Mouse (Mus musculus) intestine, embryonic 14.5 days (tissue): ENCODE data around the gene Gal3st2c. TPM values are rescaled to one million over a fixed set of nuclear protein-coding genes. Genes with fewer than 3 reads are reported as not detected.
A peak's percentile ranks its signal among the peaks of the same experiment; 100 is the strongest.
"Not testable (repeated sequence)": the region's sequence is repeated elsewhere in the genome, so short reads cannot be mapped to it uniquely, and the experiment has no call there.

Experiments used
- ATAC-seq: fragments of 200-750 bp; cut with Nextera tagmentation; replicated peaks from 2 replicates; pipeline ENCODE4 v1.8.0; 2017; ENCODE audit warnings: low read depth, moderate number of reproducible peaks, moderate TSS enrichment, moderate library complexity; ENCODE audit not compliant: low FRiP score, low TSS enrichment
- DNase-seq: peaks from one replicate; pipeline ENCODE4 v3.0.0-alpha.2; 2018; ENCODE audit warnings: low spot score
- H3K27ac ChIP-seq: fragments of 300-500 bp; sonication (generic); 2 replicates; pipeline ENCODE4 v1.5.1; 2014; ENCODE audit warnings: low read depth, mild to moderate bottlenecking, control low read depth
- H3K27me3 ChIP-seq: fragments of 300-500 bp; sonication (generic); replicated peaks from 2 replicates; pipeline ENCODE4 v1.6.1; 2014; ENCODE audit warnings: low read length, control low read depth; ENCODE audit not compliant: control insufficient read depth, insufficient read depth
- H3K36me3 ChIP-seq: fragments of 300-500 bp; sonication (generic); 2 replicates; pipeline ENCODE4 v1.6.1; 2014; ENCODE audit warnings: low read length, control low read depth; ENCODE audit not compliant: control insufficient read depth, insufficient read depth
- H3K4me1 ChIP-seq: fragments of 300-500 bp; sonication (generic); replicated peaks from 2 replicates; pipeline ENCODE4 v1.6.1; 2014; ENCODE audit warnings: low read length, control low read depth, mixed read lengths; ENCODE audit not compliant: control insufficient read depth, insufficient read depth
- H3K4me2 ChIP-seq: fragments of 300-500 bp; sonication (generic); 2 replicates; pipeline ENCODE4 v1.6.1; 2014; ENCODE audit warnings: low read length
- H3K4me3 ChIP-seq: fragments of 300-500 bp; sonication (generic); 2 replicates; pipeline ENCODE4 v1.5.1; 2014; ENCODE audit warnings: low read depth, low read length, control low read depth, mixed read lengths
- H3K9ac ChIP-seq: fragments of 300-500 bp; sonication (generic); 2 replicates; pipeline ENCODE4 v1.6.1; 2014; ENCODE audit warnings: mild to moderate bottlenecking, low read length
- H3K9me3 ChIP-seq: fragments of 300-500 bp; sonication (generic); 2 replicates; pipeline ENCODE4 v1.6.1; 2016; ENCODE audit warnings: low read length, control low read depth; ENCODE audit not compliant: control insufficient read depth
- WGBS: fragments of 180-500 bp; shearing (Covaris S2); extraction: QIAGEN DNeasy Blood & Tissue Kit; methylation state at CpG from one replicate; pipeline ENCODE4 v1.1.7; 2014; 5-methylcytosine and 5-hydroxymethylcytosine counted together
- polyA plus RNA-seq: library from polyadenylated mRNA; unstranded; fragments of >200 nt; fragmentation: Nextera tagmentation; extraction: Ambion mirVana; gene quantifications from 2 replicates; pipeline ENCODE4 v1.2.1, GENCODE M21; 2014

Gal3st2c gene
- polyA plus RNA-seq, result 0.03 TPM in 1 of 2 replicates, not detected in the other

DNA sequence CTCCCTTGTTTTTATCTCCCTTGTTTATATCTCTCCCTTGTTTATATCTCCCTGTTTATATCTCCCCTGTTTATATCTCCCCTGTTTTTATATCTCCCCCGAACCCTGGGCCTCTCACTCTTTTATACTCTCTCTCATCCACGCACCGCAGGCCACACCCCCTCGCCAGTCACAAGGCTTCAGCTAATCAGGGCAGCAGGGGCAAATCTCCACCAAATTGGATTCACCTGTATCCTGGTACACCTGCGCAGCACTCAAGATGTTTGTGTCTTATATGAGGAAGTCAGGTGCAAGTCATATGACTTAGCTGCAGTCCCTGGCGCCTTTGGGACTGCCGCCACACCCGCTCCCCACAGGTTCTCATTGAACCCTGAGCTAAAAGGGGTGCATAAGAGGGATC lies at the start of gene Gal3st2c:
Gene Gal3st2c (plus strand): TSS at position 301 of the 400 bp plus-strand sequence.
- WGBS, result 83% methylated on average over 7 of the region's 8 CpGs
- H3K27ac ChIP-seq, H3K4me1 ChIP-seq, H3K27me3 ChIP-seq, DNase-seq, H3K36me3 ChIP-seq, H3K4me2 ChIP-seq, H3K9me3 ChIP-seq, ATAC-seq, H3K4me3 ChIP-seq, H3K9ac ChIP-seq: not testable (repeated sequence)

DNA sequence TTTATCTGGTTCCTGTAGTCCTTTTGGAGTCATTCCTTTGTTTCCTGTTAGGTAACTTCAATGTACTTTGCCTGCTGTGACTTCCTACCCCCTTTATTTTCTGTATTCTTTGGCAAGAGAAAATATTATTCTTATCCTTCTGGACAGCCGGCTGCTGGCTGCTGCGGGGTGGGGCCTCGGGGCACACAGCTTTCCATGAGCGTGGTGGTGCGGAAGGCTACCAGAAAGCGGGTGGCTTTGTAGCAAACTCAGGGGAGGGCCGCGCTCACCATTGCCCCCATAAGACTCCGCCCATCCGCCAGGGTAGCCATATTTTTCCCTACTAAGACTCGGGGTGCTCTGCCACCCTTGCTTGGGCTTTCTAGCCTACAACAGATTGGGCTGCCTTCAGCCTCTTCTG lies 41.2 kb upstream of the Gal3st2c start:
- no CpG with 5 or more reads among the region's 11 CpGs for WGBS
- H3K27ac ChIP-seq, DNase-seq, H3K9ac ChIP-seq, H3K4me3 ChIP-seq, H3K9me3 ChIP-seq, H3K27me3 ChIP-seq, H3K36me3 ChIP-seq, H3K4me2 ChIP-seq, H3K4me1 ChIP-seq: not testable (repeated sequence)
- 0 out of 2 replicates have a peak, but pooled peaks have one; percentile 15 for ATAC-seq

DNA sequence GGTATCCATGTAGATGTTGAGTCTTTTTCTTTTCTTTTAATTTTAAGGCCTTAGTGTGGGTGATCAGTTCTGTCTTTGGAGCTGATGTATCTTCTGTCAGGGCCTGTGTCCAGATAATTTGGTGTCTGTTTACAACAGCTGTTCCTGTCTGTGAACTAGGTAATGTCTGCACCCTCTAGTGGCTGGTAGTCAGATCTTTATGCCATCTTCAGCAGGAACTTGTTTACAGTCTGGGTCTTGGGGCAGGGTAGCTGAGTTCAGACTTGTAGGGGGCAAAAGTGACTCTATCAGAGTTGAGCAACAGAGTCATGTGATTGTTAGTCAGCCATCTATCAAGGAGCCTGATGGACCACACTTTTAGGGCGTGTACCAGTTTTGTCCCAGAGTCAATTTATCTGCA lies 23.8 kb upstream of the Gal3st2c start:
- not testable (repeated sequence) for H3K27ac ChIP-seq, H3K9me3 ChIP-seq, H3K4me1 ChIP-seq, H3K4me2 ChIP-seq, H3K4me3 ChIP-seq, H3K36me3 ChIP-seq, DNase-seq, H3K9ac ChIP-seq, ATAC-seq, H3K27me3 ChIP-seq
- no CpG with 5 or more reads among the region's 1 CpGs for WGBS

DNA sequence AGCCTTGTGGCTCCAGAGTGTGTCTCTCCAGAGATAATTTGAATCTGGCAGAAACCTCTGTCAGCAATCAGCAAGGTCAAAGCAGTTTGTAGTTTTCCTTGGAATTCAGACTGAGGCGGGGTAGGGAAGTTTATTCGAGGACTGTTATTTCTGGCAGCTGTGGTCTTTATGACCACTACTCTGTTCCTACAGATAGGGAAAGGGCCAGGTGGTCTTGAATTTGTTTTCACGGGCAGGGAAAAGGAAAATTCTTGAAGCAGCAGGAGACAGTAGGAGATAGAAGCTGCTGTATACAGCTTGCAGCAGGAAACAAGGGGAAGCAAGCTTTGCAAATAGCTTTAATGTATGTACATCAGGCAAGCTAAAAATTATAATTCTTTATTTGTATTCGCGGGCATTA lies 19.9 kb upstream of the Gal3st2c start:
- WGBS, result 29% methylated on average over 2 of the region's 5 CpGs
- not testable (repeated sequence) for H3K9me3 ChIP-seq, H3K36me3 ChIP-seq, H3K27me3 ChIP-seq, H3K4me1 ChIP-seq, H3K4me2 ChIP-seq, H3K9ac ChIP-seq, ATAC-seq, DNase-seq, H3K4me3 ChIP-seq, H3K27ac ChIP-seq

DNA sequence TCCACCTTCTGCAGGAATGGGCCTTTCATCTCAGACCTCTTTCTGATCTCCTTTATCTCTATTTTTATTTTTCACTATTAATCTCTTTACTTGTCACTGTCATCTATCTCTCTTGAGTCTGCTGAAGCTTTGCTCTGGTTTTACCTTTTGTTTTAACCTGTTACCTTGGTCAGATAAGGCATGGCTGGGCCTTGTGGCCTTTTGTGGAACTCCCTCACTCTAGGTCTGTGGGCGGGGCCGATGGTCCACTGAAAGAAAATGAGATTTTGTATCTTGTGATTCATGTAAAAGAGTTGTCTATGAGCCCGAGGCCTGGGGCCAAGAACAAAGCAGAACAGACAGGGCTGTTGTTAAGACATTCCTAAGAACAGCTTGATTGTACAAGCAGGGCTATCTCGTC lies 19.5 kb upstream of the Gal3st2c start:
- ATAC-seq, H3K4me3 ChIP-seq, H3K27ac ChIP-seq, DNase-seq, H3K4me1 ChIP-seq, H3K4me2 ChIP-seq, H3K9ac ChIP-seq, H3K9me3 ChIP-seq, H3K36me3 ChIP-seq, H3K27me3 ChIP-seq: not testable (repeated sequence)
- no CpG with 5 or more reads among the region's 4 CpGs for WGBS

DNA sequence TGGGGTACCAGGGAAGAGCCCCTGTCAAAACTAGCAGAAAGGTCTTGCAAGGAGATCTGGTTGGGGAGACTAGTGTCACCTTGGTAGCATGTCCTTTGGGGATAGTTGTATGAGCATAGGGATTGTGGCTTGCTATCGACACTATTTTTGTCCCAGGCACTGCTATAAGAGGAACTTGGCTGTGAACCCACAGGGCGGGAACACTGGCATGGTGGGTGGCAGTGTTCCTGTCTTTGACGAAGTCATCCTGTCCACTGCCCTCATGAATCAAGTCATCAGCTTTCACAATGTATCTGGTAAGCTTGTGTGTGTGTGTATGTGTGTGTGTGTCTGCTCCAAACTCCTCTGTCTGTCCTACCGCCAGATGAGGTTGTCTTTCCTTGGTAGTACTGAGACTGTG lies 14.5 kb upstream of the Gal3st2c start:
- not testable (repeated sequence) for H3K27me3 ChIP-seq, H3K9ac ChIP-seq, H3K4me1 ChIP-seq

DNA sequence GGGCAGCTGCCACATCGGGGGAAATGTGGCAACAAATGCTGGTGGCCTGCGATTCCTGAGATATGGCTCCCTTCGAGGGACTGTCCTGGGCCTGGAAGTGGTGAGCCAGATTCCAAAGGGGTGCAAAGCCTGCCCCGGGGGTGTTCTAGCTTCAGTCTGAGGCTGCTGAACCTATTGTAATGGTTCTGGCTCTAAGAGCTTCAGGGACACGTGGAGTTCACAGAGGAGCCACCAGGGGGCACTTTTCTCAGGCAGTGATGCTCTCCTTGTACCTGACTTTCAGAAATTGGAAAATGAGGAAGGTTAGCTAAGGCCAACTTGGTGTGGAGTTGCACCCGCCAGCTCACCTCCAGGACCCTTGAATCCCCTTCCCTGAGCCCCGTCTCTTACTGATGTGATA lies 12.0 kb upstream of the Gal3st2c start:
- H3K9ac ChIP-seq, H3K4me1 ChIP-seq, H3K27ac ChIP-seq, ATAC-seq, H3K4me2 ChIP-seq, DNase-seq, H3K4me3 ChIP-seq, H3K27me3 ChIP-seq, H3K9me3 ChIP-seq, H3K36me3 ChIP-seq: not testable (repeated sequence)
- no CpG with 5 or more reads among the region's 7 CpGs for WGBS

More for the DNA sequence above, 14.5 kb upstream of the Gal3st2c start:
- H3K4me2 ChIP-seq, H3K9me3 ChIP-seq, DNase-seq, H3K27ac ChIP-seq, ATAC-seq, H3K4me3 ChIP-seq, H3K36me3 ChIP-seq: not testable (repeated sequence)
- WGBS, result 100% methylated on average over 1 of the region's 4 CpGs

DNA sequence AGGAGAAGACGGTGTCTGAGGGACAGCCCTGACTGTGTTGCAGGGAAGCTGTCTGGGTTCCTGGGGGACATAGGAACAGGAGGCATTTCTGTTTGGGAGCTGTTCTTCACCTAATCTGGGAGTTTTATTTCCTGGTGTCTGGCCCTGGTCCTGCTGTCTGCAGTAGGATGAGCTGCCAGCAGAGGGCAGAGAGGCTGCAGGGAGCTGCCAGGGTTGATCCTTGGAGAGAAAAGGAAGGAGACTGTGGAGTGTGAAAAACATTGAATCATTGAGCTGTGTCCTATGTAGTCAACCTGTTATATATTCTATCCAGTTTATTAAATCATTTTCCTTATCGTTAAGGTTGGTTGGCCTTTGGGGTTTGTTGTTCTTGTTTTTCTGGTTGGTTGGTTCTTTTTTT lies 9.4 kb upstream of the Gal3st2c start:
- H3K36me3 ChIP-seq, H3K4me2 ChIP-seq, H3K9ac ChIP-seq, H3K27me3 ChIP-seq, H3K9me3 ChIP-seq, H3K27ac ChIP-seq, H3K4me3 ChIP-seq, DNase-seq, H3K4me1 ChIP-seq: not testable (repeated sequence)
- WGBS, result no CpG with 5 or more reads among the region's 2 CpGs
- ATAC-seq, result peak; percentile 54; the same call in 1 of the 2 replicates

DNA sequence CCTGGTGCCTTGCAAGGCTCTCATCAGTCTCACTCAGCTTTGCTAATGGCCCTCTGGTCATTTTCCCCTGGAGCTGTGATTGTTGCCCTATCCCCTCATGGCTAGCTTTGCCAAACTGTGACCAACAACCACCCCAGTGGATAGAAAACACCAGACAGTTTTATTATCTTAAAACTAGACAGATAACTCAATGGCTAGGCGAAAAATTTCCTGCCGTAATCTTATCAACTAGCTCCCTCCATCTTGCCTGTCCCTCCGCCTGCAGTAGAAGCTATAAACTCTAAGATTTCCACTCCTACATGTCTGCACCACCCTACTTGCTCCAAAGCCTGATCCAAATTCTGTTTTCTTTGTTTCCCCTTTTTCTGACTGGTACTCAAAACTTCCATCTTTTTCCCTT lies 4.1 kb upstream of the Gal3st2c start:
- 71% methylated on average over 3 of the region's 3 CpGs for WGBS
- Histone ChIP-seq H3K9me3 (no peaks in the 10 kb centered on the region), H3K4me2 (no peak overlapping the region), H3K36me3 (no peaks in the 10 kb centered on the region), H3K4me1 (no peaks in the 10 kb centered on the region), H3K27me3 (no peaks in the 10 kb centered on the region), H3K4me3 (no peak overlapping the region), H3K9ac (no peak overlapping the region), H3K27ac (no peak overlapping the region)
- ATAC-seq (no peak), DNase-seq (no peak)
